Mouse (Mus musculus) embryo, embryonic 9.5 days (tissue): ENCODE measurements around the gene Srrm3.
A peak's percentile ranks its signal among the peaks of the same experiment; 100 is the strongest.

Experiments used
- DNase-seq: peaks from one replicate; pipeline ENCODE4 v3.0.0-alpha.2; 2017; ENCODE audit errors: extremely low spot score

Gene Srrm3

DNA sequence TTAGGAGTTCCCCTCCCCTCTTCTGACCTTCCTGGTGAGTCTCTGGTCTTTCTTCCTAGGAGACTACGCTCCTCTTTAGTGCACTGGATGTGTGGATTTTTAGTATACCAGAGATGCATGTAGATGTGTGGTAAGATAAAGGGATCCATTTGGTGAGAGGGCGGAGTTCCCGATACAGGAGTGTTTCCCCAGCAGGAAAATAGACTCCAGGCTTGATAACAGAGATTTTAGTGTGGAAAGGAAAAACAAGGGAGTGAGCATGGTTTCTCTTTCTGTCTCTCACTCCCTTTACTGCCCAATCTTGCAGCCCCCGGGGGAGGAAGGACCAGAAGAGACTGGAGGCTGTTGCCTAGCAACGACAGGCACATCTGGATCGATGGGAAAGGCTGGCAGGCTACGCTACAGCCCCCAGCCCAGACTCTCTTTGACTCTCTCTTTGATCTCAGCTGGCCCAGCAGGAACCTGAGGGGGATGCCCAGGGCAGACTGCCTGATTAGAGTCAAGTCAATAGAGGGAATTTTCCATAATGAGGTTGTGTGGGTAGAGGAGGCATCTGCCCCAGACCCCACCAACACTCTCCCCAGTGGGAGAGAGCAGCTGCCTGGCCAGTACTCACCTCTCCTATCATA lies 15.7 kb downstream of the Srrm3 start:
- DNase-seq: no peak

DNA sequence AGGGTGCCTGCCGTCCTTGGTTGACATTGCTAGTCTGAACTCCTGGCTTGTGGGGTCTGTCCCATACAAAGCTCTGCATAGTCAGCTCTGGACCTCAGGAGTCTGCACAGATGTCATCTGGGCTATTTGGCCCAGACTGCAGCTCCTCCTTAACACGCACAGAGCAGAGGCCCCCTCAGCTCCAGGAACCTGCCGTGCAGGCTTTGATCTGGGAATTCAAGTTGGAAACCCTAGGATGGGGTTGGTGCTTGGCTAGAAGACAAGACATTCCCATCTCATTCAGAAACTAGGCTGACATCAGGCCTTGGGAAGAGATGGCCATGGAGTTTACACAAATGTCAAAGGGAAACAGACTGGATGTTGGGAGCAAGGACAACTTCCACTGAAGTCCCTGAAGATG lies 17.8 kb downstream of the Srrm3 start:
- DNase-seq: no peak

DNA sequence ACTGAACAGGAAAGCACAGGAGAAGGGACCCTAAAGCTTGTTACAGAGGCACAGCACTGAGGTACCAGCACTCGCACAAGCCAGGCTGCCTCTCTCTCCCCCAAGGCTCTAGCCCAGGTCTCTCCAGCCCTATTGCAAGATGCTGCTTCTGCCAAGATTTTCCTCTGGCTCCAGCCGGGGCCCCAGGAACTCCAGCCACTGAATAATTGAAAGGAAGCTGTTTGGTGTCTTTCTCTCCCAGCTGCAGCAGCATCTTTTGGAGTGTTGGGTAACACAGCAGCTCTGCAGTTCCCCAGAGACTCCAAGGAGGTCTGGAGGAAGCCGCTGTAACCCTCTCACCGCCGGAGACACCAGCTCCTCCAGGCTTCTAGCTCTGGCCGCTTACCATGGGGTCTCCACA lies 19.5 kb downstream of the Srrm3 start:
- DNase-seq: no peak

DNA sequence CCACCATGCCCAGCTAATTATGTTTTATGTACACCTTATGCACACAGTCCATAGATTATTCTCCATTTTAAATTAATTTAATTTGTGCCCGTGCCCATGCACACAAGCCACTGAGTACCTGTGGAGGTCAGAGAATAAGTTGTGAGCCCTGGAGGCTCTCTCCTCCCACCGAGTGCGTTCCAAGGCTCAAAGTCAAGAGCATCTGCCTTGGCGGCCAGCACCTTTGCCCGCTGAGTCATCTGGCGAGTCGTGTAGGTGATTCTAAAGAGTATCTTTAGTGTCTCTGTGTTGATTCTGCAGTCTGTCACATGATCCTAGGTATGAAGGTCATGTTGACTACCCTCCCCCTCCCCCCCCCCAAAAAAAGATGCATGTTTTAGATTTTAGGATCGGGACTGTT lies 22.7 kb downstream of the Srrm3 start:
- no peak for DNase-seq

DNA sequence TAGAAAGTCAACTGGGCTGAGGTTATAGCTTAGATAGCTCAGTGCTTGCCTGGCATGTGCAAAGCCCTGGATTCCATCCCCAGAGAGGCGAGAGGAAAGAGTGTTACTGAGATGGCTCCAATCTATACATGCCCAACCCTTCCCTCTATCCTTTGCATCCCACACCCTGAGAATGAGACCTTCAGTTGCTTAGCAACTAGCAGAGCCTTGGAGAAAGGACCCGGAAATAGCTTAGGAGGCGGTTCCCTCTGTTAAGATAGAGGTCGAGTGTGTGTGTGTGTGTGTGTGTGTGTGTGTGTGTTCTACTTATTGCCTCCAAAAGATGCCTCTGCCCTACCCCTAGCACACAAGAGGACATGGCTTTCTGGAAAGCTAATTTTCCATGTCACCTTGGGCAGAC lies 26.0 kb downstream of the Srrm3 start:
- no peak for DNase-seq

DNA sequence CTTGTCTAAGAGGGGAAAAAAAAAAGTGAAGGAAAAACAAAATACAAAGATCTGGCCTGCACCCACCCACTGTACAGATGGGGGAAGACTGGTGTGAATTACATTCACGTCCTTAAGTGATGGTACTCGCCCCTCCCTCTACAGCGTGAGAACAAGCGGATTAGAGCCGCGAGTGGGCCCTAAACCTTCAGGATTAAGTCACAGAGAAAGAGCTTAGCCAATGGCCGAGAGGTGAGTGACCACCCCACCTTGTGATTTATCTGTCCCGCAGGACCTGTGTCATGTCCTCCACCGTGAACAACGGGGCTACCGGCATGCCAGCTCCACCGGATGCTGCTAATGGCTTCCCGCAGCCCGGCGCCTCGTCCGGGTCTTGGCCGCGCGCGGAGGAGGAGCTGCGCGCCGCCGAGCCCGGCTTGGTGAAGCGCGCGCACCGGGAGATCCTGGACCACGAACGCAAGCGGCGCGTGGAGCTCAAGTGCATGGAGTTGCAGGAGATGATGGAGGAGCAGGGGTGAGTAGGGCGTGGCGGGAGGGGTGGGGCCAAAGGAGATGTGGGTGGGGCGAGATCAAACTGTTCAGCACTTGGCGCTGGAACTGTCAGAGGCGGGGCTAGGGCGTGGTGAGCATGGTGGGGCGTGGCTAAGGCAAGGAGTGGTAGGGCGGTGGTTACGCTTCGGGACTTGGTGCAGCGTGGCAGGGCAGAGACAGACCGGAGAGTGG lies 28.2 kb downstream of the Srrm3 start:
- DNase-seq: peak; percentile 93

DNA sequence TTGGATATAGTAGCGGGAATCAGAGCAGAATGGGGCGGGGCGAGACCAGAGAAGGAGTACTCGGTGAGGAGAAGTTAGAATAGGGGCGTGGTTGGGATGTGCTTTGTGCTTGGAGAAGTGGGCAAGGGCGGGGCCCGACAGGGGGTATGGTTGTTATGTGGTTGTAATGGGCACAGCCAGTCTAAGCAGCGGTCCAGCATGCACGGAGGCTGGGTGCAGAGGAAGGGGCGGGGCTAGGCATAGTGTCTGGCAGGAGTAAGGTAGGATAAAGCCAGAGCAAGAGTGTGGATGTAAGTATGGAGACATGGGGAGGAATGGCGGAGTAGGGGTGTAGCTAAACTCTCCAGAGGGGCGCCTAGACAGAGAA lies 28.8 kb downstream of the Srrm3 start:
- DNase-seq: no peak

DNA sequence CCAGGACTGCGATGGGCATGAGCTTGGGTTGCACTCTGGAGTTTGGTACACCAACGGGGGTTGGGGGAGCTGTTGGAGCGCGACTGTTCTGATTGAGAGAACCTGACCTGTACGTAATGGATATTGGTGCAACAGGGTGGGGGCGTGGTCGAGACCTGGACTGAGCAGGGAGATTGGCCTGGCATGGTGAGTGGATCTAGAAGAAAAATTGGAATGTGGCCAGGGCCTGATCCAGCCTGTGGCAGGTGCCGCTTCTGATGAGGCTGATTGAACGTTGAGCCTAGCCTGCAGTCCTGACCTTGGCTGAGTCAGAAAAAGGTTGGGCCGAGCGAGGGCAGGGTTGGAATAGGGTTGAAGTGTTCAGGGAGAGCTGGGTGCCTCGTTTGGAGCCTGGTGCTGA lies 29.3 kb downstream of the Srrm3 start:
- no peak for DNase-seq

DNA sequence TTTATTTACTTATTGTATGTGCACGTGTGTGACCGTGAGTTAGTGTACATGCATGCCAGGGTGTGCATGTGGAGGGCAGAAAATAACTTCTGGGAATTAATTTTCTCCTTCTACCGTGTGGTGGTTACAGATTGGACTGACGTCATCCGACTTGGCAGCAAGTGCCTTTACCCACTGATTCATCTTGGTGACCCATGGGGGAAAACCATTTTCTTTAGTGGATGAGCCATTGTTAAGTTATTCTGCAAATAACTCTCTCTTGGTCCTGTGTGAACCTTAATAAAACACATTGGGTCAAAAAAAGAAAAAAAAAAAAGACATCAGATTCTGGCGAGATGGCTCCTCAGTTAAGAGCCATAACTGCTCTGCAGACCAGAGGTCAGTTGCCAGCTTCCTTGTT lies 35.0 kb downstream of the Srrm3 start:
- no peak for DNase-seq

DNA sequence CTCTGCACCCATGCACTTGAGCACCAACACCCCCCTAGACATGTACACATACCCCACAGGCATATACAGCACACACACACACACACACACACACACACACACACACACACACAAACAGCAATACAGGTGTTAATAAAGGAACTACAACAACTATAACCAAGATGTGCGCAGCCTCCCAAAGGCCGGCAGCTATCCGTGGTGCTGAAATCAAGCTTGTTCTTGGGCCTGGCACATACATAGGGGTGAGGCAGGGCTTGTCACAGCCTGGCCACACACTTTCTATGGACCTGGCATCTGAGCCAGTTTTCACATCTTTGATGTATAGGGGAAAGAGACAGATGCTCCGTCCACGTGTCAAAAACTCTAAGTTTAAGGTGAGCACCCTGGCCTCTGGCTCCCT lies 36.7 kb downstream of the Srrm3 start:
- no peak for DNase-seq

DNA sequence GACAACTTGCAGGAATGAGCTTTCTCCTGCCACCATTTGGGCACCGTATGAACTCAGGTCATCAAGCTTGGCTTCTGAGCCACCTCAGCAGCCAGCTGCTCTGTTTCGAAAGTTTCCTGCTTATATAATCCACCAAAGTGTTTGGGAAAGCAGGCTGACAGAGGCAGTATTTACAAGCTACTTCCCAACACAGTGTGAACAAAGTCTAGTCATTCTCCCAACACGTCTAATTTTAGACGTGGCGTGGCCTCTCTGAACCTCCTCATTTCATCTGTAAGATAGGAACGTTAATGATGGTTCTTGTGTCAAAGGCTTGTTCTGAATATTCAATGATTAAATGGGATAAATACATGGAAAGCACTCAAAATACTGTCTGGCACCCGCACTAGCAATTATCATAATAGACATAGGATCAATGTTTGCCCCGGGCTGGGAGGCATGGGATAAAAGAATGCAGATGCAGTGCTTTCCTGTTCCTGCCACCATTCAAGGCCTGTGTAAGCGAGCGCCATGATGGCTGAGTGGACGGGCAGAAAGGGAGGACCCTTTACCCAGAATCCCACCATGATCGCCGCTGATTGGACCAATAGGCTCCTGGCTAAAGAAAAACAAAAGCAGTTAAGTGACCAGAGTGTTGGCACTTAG lies 39.1 kb downstream of the Srrm3 start:
- DNase-seq: no peak

DNA sequence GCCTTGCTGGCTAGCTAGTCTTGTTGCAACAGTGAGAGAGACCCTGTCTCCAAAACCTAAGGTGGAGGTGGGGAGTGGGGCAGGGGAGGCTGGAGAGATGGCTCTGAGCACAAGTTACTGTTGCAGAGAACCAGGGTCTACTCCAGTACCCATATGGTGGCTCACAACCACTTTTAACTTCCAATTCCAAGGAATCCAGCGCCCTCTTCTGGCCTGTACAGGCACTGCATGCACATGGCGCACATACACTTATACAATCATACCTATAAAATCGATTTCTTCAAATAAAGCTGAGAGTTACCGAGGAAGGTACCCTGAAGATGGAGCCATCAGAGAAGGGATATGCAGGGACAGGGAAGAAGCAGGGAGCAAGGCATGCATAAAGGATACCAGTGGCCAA lies 40.8 kb downstream of the Srrm3 start:
- no peak for DNase-seq

DNA sequence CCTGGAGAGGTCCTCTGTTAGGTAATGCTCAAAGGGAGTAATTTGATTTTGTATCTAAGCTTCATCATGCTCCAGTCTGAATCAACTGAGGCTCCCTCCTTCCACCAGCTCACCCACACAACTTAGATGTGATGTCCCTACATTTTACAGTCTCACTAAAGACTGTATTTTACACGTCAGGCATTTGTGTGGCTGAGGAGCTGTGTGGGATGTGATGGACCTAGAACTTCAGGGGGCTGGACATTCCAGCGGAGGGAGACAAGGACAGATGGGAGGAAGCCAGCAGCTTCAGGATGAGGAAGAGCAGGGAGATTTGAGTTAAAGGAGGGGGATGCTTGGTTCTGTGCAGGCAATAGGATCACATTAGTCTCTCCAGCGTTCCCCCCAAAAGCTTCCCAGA lies 41.2 kb downstream of the Srrm3 start:
- DNase-seq: no peak

DNA sequence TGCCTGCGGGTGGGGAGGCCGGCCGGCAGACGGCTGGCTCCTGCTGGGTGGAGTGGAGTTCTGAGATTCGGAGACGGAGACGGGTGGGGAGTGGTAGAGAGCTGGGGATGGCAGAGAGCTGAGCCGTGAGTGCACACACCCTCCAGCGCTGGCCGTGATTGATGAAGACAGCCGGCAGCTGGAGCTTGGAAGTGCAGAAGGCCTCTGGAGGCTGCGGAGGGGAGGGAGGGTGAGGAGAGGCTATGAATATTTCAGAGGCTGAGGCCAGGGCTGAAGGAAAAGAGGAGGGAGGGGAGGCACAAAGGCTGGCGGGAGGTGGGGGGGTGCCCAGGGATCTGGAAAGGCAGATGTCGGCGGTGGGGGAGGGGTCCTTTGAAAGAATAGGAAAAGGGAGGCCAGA lies 44.3 kb downstream of the Srrm3 start:
- DNase-seq: peak; percentile 79

DNA sequence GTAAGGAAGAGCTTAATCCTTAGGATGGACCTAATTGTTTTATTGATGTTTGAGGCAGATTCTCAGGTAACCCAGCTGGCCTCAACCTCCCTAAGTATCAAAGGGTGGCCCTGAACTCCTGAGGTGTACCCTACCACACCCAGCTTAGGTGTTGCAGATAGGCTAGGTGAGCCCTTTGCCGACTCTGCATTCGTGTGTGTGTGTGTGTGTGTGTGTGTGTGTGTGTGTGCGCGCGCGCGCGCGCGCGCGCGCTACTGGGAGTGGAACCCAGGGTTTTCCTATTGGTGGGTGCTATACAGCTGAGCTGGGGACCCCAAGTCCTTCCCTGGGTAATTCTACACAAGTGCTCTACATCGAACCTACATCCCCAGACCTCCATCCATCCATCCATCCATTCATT lies 44.8 kb downstream of the Srrm3 start:
- DNase-seq: no peak

DNA sequence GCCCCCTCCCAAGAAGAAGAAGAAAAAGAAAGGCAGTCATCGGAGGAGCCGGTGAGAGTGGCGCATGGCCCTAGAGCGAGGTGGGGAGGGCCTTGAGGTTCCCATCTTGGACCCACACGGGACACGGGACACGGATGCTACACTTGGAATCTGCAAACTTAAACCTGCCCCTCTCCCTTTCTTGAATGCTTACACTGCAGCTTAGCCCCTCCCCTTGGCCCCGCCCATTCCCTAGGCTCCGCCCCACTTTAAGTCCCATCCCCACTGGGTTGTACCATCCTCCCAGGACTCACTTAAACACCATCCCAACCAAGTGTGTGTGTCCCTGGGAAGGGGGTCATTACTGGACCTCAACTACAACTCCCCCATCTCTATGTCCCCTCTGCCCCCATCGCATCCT lies 45.7 kb downstream of the Srrm3 start:
- no peak for DNase-seq

DNA sequence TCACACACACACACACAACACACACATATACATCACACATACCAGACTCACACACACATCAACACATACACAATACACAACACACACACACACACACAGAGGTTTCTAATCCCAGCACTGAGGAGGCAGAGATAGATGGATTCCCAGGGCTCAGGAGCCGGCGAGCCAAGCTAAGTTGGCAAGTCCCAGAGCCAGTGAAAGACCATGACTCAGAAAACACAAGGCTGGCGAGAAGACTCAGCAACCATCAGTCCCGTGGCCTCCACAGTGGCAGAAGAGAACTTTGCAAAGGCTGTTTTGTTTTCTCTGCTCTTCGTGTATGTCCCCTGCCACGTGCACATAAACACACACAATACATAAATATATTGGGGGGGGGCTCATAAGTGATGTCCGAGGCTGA lies 47.0 kb downstream of the Srrm3 start:
- no peak for DNase-seq

DNA sequence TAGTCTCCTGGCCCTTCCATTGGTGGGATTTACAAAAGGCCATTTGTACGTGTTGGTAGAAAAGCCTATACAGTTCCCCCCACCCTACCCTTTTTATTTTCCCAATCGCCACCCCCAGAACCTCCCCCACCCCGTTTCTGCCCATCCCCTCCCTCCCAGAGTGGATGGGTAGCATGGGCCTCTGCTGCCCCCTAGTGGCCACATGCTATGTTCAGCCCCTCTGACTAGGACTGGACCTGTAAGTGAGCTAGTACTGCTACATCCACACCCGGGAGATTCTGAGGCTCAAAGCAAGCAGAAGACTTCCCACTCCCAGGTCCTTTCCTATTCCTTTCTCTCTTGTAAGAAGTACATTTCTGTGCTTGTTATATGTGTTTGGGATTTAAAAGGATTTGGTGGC lies 48.5 kb downstream of the Srrm3 start:
- DNase-seq: peak; percentile 80

DNA sequence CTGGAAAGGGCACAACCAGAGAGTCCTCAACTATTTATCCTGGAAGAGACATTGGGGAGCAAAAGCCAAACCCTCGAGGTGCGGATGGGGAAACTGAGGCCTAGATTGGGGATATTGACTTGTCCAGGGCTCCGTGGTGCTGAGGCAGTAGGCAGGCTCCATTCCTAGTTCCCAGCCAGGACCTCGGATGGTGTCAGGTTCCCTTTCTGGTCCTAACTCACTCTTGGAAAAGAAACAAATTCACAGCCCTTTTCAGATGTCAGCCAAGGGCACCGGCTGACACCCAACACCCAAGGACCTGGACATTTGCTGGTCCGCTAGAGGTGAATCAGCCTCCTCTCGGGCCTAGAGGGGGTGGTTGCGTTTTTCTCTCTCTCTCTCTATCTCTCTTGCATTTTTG lies 60.0 kb downstream of the Srrm3 start:
- no peak for DNase-seq

DNA sequence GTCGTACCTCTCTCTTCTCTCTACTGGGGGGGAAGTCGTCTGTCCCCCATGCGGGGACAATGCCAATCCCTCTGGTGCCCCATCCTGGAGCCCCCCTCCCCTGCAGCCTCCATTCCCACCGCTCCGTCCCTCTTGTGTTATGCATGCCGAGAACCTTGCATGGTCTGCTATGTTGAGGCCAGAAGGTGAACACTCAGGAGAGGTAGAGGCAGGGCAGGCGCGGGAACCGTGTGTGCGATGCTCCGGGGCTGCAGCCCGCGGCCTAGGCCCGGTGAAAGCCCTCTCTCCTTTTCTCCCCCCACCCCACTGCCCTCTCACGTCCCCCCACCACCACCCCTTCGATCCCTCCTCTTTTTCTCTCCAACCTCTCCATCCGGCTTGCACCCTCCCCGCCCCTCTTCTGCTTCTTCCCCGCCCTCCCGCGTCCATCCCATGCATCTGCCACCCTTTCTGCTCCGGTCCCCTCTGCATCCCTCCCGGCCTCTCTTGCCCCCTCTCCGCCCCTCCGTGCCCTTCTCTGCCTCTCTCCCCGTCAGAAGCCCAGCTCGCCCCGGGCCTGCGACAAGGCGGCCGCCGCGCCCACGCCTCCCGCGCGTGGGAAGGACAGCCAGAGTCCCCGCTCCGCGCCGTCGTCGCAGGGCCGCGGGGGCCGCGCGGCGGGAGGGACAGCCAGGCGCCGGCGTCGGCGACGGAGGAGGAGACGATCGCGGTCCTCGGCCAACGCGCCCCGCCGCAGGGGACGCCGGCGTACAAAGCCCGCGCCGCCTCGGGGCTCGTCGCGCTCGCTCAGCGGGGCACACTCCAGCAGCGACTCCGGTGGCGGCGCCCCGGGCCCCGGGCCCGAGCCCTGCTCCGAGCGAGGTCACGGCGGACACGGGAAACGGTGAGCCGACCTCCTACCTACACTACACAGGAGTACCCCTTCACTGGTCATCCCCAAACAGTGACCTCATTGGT lies 61.2 kb downstream of the Srrm3 start:
- peak; percentile 52 for DNase-seq

DNA sequence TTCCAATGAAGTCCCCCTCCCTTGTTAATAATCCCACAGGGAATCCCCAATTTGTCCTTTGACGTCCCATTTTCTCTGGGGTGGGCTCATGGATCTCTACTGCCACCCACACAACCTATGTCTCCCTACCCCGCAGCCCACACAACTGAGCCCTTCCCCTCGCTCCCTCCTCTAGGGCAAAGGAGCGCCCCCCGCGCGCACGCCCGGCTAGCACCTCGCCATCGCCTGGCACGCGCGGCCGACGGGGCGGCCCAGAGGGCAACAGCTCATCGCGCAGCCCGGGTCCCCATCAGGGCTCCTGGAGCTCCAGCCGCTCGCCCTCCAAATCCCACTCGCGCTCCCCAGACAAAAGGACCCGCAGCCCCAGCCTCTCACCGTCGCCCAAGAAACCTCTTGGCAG lies 62.0 kb downstream of the Srrm3 start:
- no peak for DNase-seq

DNA sequence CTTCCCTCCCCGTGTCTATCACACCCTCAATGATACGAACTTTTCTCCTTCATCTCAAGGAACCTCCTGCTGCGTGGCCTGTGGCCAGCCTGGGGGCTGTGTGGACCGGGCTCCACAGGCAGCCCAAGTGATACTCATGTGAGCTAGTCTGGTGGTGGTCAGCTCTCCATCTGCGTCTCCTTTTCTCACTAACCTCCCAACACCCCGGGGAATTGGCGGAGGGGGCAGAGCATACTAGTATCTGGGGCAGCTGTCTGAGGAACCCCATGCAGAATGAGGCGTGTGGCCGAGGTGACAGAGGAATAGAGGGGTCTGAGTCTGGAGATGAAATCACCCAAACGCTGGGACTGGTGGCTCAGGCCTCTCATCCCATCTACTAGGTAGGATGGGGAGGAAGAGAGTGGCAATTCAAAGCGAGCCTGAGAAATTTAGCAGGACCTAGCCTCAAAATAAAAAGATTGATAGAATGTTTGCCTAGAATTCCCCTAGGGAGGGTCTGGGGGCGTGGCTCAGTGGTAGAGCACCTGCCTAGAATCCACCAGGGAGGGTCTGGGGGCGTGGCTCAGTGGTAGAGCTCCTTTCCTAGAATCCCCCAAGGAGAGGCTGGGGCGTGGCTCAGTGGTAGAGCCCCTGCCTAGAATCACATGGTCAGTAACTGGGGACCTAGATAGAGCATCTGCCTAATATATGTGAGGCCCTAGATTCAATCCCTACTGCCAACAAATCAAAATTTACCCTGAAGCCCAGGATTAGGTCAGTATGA lies 63.2 kb downstream of the Srrm3 start:
- no peak for DNase-seq
